Mouse (Mus musculus): ENCODE results near the gene Daglb.

Daglb gene

GRCm38 (mm10) chr5:143464100-143464756, at the start of gene Daglb:
Daglb (plus strand) TSS chr5:143464584.
- peak; percentile 79 for DNase-seq (ENCODE audit: low spot score)

GRCm38 (mm10) chr5:143421484-143421883, 42.9 kb upstream of the Daglb start:
- no peak for DNase-seq (ENCODE audit: low spot score)

GRCm38 (mm10) chr5:143422990-143423389, 41.4 kb upstream of the Daglb start:
- DNase-seq (ENCODE audit: low spot score) = no peak

DNA sequence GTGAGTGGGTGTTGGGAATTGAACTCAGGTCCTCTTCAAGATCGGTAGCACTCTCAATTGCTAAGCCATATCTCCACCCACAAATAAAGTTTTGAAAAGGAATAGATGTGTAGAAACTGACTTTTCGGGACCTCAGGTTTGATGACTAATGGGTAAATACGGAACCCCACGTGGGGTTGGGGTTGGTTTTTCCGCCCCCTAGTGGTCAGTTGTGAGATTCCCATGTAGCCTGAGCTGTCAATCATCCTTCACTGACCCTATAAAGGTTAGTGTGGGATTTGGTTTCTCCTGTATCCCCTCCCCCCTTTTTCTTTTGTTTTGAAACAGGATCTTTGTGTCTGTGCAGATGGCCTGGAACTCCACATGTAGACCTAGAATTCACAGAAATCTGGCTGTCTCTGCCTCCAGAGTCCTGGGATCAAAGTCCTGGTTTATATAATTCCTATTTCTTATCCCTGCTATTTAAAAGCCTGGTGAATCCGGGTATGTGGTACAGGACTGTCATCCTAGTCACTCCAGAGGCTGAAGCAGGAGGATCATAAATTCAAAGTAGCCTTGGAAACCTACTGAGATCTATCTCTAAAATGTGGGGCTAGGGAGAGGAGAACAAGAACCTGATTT, 40.4 kb upstream of the Daglb start:
- DNase-seq (ENCODE audit: low spot score) = peak; percentile 26

DNA sequence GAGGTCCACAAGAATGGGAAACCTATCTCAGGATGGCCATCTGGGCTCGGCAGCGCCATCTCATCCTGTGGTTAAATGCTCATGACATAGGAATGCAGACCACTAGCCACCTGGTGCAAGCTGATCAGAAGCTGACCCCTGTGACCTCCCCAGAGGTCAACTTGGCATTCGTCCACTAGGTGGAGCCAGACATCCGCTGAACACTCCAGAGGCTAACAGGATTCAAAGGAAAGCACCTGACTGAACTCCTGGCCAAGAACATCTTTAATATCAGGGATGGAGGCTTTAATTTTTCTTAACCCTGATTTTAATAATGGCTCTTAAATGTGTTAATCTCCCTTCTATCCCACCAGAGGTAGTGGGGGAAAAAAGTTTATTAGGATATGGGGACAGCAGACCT, 30.0 kb upstream of the Daglb start:
- DNase-seq (ENCODE audit: low spot score) = peak; percentile 27

DNA sequence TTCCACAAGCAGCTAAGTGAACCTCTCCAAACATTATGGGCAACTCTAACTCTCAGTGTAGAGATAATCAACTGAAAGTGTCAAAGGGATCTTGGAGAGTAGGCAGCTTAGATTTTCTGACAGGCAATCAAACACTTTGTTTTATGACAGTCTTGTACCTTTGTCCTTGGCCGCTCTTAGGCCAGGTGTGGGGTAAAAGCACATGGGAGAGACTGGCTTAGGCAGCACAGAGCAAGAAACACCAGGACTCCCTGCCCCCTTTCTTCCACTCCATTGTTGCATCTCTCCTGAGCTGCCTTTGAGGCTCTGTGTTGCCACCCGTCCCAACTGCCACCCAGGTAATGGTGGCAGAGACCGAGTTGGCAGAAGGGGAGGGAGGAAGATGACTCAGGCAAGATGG, 23.1 kb upstream of the Daglb start:
- no peak for DNase-seq (ENCODE audit: low spot score)

DNA sequence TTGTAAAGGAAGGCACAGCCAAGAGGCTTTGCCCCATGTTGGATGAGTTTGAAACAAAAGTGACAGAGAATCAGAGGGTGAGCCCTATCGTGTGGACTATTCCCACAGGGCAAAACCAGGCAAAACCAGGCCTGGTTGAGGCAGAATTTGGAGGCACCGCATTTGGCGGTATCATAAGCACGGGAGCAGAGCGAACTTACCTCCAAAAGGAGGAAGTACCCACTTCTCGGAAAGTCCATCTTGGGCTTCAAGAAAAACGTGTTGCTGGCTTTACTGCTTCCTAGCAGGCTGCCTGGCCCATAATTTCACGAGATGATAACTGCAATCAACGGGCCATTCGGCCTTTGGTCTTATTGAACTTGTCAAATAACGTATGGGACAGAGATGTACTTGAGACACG, 22.6 kb upstream of the Daglb start:
- no peak for DNase-seq (ENCODE audit: low spot score)

GRCm38 (mm10) chr5:143463671-143464070, 713 bp upstream of the Daglb start:
- DNase-seq (ENCODE audit: low spot score) = no peak

GRCm38 (mm10) chr5:143464757-143465118, 354 bp downstream of the Daglb start:
- no peak for DNase-seq (ENCODE audit: low spot score)

- no peak for DNase-seq (ENCODE audit: low spot score)
Observed at GRCm38 (mm10) chr5:143465156-143466085, 1.0 kb downstream of the Daglb start.

DNA sequence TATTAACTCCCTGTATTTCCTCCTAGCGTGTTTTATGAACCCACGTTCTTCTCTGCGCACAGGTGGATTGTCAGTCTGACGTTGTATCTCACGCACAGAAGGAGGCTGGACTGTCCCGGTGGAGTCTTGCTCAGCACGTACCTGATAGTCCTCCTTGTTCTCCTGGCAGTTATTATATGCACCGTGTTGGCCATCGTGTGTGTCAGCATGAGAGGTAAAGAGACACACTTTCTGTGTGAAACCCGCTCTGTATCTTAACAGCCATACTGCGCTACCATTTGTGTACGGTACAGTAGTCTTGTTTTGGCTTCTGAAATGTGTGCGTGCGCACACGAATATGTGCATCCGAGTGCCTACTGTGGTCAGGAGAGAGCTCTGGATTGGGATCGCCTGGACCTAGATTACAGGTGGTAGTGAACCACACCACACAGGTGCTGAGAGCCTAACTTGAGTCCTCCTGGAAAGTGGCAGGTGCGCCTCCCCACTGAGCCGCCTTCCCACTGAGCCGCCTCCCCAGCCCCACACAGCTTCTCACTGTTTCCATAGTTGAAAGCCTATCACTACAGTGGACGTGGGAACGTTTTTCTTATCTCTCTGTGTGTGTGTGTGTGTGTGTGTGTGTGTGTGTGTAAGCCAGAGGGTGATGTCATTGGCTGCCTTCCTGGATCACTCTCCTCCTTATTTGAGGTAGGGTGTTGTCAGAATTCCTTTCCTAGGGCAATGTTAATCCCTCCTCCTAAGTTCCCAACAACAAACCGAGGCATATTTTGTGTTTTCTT, 2.7 kb downstream of the Daglb start:
- no peak for DNase-seq (ENCODE audit: low spot score)

DNA sequence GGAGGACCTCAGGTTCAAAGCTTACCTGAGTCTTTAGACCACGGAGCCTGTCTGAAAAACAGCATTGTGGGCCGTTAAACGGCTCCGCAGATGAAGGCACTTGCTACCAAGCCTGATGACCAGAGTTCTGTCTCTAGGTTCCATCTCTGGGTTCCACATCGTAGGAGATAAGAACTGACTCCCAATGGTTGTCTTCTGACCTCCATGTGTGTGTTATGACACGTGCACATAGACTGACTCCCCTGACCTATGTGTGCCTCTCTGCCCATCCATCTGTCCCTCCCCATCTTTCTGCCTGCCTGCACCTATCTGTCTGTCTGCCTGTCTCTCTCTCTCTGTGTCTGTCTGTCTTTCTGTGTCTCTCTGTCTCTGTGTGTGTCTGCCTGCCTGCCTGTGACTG, 3.5 kb downstream of the Daglb start:
- no peak for DNase-seq (ENCODE audit: low spot score)

DNA sequence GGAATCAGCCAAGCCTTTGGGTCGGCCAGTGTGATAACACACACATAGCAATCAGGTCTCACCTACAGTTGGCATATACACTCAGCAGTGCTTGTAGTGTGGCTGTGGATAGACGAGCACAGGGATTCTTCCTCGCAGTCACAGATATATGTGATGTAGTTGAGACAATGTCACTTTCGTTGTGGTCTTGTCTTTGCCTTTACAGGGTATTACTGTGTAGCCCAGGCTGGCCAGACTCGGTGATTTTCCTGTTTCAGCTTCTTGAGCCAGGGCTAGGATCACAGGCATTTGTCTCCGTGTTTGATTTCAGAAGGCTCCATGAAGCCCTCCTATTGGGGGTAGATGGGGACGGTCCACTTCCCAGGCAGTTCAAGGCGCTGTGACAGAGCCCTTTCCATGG, 5.2 kb downstream of the Daglb start:
- DNase-seq (ENCODE audit: low spot score) = no peak

DNA sequence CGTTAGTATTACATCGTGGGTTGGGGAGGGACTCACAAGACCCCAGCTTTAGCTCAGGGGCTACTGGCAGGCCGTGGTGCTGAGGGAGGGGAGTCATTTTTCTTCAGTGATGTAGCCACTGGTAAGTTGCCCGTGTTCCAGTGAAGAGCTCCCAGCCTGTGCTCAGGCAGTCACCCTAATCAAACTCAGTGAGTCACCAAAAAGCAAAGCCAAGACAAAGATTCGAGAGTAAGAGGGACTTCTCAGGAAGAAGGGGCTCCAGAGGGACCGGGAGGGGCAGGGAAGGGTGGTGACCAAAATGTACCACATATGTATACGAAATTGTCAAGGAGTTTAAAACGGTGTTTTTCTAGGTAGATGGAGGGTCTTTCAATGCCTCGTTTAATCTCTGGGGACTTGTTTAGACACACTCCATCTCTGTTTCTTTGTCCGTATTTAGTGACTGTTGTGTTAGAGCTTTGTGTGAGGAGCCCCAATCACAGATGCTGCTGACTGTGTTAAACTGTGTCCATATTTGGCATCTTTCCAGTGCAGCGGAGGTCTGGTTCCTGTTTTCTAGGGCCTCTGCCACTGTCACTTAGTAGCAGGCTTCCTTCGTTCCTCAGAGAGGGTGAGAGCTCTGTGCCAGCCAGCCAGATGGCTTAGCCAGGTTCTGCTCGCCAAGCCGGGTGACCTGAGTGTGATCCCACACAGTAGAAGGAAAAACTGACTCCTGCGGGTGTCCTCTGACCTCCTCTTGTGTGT, 6.2 kb downstream of the Daglb start:
- DNase-seq (ENCODE audit: low spot score) = no peak

- DNase-seq (ENCODE audit: low spot score) = no peak
Observed at GRCm38 (mm10) chr5:143471165-143471546, 6.8 kb downstream of the Daglb start.

- no peak for DNase-seq (ENCODE audit: low spot score)
Observed at GRCm38 (mm10) chr5:143471953-143472618, 7.7 kb downstream of the Daglb start.

- DNase-seq (ENCODE audit: low spot score) = no peak
Observed at GRCm38 (mm10) chr5:143475153-143475844, 10.9 kb downstream of the Daglb start.

DNA sequence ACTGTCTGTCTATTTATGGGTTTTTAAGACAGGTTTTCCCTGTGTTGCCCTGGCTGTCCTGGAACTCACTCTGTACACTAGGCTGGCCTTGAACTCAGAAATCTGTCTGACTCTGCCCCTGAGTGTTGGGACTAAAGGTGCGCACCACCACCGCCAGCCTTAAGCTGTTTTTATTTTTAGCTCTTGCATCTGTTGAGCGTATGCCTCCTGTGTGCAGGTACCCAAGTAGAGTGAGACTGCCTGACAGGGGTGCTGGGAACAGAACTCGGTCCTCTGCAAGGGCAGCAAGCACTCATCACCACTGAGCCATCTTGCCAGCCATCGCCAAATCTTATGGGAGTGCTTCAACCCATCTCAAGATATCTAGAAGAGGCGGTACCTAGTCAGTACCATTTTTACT, 11.6 kb downstream of the Daglb start:
- DNase-seq (ENCODE audit: low spot score) = no peak

DNA sequence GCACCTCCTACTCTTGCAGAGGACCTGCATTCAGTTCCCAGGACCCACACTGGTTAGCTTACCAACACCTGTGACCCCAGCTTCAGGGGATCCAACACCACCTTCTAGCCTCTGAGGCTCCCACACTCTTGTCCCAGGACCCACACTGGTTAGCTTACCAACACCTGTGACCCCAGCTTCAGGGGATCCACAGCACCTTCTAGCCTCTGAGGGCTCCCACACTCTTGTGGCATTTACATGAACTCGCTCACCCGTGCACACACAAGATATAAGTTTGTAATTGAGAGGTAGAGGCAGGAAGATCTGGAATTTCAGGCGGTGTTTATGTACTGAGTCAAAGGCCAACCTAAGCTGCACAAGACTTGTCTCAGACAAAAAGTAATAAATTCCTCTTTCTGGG, 13.5 kb downstream of the Daglb start:
- DNase-seq (ENCODE audit: low spot score) = no peak

- DNase-seq (ENCODE audit: low spot score) = no peak
Observed at GRCm38 (mm10) chr5:143484955-143485354, 20.6 kb downstream of the Daglb start.

All from layer of hippocampus, adult 9-10 months (tissue).